Mouse (Mus musculus): ENCODE data around the gene Vkorc1l1. TPM values are rescaled to one million over a fixed set of nuclear protein-coding genes. Genes with fewer than 3 reads are reported as not detected.
A peak's percentile ranks its signal among the peaks of the same experiment; 100 is the strongest.

The Vkorc1l1 gene
- polyA plus RNA-seq, 1 experiment from 2014 or later: 23.2 TPM

GRCm38 (mm10) chr5:130023067-130023766 is 81.4 kb downstream of the Vkorc1l1 start:
- ATAC-seq (ENCODE audit: insufficient number of reproducible peaks, low FRiP score): no peak
- no peaks in the 10 kb centered on the region for H3K36me3 ChIP-seq
- 39% methylated on average over 12 of the region's 12 CpGs for WGBS
- 0 out of 2 replicates have a peak overlapping the region, but pooled peaks have one; percentile 68 for H3K4me3 ChIP-seq
- H3K4me2 ChIP-seq: peak overlapping the region; percentile 93
- peaks cover 10% of the 10 kb centered on the region for H3K27me3 ChIP-seq (replicated peaks)
- peaks cover 9% of the 10 kb centered on the region for H3K4me1 ChIP-seq (replicated peaks)
- H3K9me3 ChIP-seq (replicated peaks): no peaks in the 10 kb centered on the region
- no peak overlapping the region for H3K9ac ChIP-seq
- H3K27ac ChIP-seq (ENCODE audit: poor library complexity, severe bottlenecking): no peak overlapping the region

DNA sequence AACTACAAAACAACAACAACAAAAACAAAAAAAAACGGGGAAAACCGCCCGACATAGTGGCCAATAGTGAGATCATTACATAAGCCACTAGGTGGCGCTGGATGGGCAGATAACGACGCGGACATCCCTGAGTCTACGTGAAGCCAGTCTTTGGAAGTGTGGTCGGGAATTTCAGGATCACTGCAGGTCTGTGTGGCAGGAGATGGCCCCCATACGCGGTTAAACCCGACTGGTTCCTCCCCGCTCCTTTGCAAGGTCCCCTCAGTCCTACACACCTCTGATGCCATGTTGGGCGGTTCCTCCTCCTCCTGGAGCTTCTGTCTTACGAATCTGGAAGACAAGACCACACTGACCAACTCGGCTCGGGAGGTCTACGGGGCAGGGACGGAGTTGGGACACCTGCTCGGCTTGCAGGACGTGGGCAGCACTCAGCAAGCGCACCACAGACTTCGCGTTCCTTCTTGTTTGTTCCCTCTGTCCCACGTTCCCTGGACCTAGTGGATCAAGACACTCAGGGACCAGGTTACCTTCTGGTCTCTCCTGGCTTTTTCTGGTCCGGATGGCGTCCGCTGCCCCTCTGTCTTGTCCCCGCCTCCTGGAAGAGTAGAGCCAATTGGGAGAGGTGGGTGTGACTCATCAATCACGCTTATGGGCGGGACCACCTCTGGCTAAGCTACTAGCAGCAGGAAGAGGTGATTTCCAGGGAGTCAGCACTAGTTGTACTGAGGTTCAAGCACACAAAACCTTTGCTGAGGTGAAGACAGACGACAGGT is 82.2 kb downstream of the Vkorc1l1 start:
- no peaks in the 10 kb centered on the region for H3K36me3 ChIP-seq
- peak overlapping the region; percentile 93 for H3K4me2 ChIP-seq
- peaks cover 10% of the 10 kb centered on the region for H3K27me3 ChIP-seq (replicated peaks)
- ATAC-seq (ENCODE audit: insufficient number of reproducible peaks, low FRiP score): peak; percentile 89
- H3K9ac ChIP-seq: peak overlapping the region; percentile 75
- no peaks in the 10 kb centered on the region for H3K9me3 ChIP-seq (replicated peaks)
- peak overlapping the region; percentile 68 for H3K27ac ChIP-seq (ENCODE audit: poor library complexity, severe bottlenecking)
- WGBS: under 1% methylated on average over 32 of the region's 32 CpGs
- H3K4me3 ChIP-seq: peak overlapping the region; percentile 68
- H3K4me1 ChIP-seq (replicated peaks): peaks cover 9% of the 10 kb centered on the region

DNA sequence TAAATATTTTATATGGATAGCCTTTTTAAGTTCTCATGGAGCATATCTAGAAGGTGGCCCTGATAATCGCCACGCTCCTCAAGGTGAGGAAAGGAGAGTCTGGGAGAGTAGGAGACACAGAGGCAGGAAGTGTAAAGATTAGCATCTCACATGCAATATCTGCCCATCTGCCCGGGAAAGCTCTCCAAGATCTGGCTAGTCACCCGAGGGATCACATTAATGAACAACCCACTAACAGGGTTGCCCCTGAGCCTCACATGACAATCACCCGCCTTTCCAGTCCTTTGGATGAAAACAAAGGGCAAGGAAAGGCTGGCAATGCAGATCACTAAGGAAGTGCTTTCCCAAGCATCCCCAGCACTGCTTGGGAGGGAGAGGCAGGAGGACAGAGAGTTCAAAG is 85.4 kb downstream of the Vkorc1l1 start:
- Histone ChIP-seq H3K9ac (no peak overlapping the region), H3K27me3 (replicated peaks) (peaks cover 10% of the 10 kb centered on the region), H3K4me1 (replicated peaks) (peaks cover 9% of the 10 kb centered on the region), H3K4me2 (no peak overlapping the region), H3K9me3 (replicated peaks) (no peaks in the 10 kb centered on the region), H3K36me3 (no peaks in the 10 kb centered on the region), H3K4me3 (no peak overlapping the region), H3K27ac (ENCODE audit: poor library complexity, severe bottlenecking) (no peak overlapping the region)
- WGBS: 69% methylated on average over 5 of the region's 5 CpGs
- no peak for ATAC-seq (ENCODE audit: insufficient number of reproducible peaks, low FRiP score)

- Histone ChIP-seq H3K27me3 (replicated peaks) (peaks cover 10% of the 10 kb centered on the region), H3K36me3 (no peaks in the 10 kb centered on the region), H3K4me2 (no peak overlapping the region), H3K9me3 (replicated peaks) (no peaks in the 10 kb centered on the region), H3K4me1 (replicated peaks) (peaks cover 9% of the 10 kb centered on the region), H3K27ac (ENCODE audit: poor library complexity, severe bottlenecking) (no peak overlapping the region), H3K9ac (no peak overlapping the region), H3K4me3 (no peak overlapping the region)
- ATAC-seq (ENCODE audit: insufficient number of reproducible peaks, low FRiP score): no peak
- 82% methylated on average over 7 of the region's 7 CpGs for WGBS
Measured at GRCm38 (mm10) chr5:130027696-130028095, 85.9 kb downstream of the Vkorc1l1 start.

GRCm38 (mm10) chr5:130029142-130029897 is 87.5 kb downstream of the Vkorc1l1 start, which contains the start of the genes Asl and Crcp:
Asl (minus strand) TSS chr5:130029247.
Crcp (plus strand) TSS chr5:130029290.
- Histone ChIP-seq H3K4me1 (replicated peaks) (peaks cover 8% of the 10 kb centered on the region), H3K9me3 (replicated peaks) (no peaks in the 10 kb centered on the region), H3K27me3 (replicated peaks) (peaks cover 10% of the 10 kb centered on the region), H3K9ac (peak within 1 kb of the TSS; percentile 85), H3K27ac (ENCODE audit: poor library complexity, severe bottlenecking) (peak within 1 kb of the TSS; percentile 91), H3K4me3 (peak within 1 kb of the TSS; percentile 78), H3K36me3 (no peaks in the 10 kb centered on the region), H3K4me2 (peak within 1 kb of the TSS; percentile 76)
- ATAC-seq (ENCODE audit: insufficient number of reproducible peaks, low FRiP score): peak; percentile 86
- under 1% methylated on average over 51 of the region's 51 CpGs for WGBS

DNA sequence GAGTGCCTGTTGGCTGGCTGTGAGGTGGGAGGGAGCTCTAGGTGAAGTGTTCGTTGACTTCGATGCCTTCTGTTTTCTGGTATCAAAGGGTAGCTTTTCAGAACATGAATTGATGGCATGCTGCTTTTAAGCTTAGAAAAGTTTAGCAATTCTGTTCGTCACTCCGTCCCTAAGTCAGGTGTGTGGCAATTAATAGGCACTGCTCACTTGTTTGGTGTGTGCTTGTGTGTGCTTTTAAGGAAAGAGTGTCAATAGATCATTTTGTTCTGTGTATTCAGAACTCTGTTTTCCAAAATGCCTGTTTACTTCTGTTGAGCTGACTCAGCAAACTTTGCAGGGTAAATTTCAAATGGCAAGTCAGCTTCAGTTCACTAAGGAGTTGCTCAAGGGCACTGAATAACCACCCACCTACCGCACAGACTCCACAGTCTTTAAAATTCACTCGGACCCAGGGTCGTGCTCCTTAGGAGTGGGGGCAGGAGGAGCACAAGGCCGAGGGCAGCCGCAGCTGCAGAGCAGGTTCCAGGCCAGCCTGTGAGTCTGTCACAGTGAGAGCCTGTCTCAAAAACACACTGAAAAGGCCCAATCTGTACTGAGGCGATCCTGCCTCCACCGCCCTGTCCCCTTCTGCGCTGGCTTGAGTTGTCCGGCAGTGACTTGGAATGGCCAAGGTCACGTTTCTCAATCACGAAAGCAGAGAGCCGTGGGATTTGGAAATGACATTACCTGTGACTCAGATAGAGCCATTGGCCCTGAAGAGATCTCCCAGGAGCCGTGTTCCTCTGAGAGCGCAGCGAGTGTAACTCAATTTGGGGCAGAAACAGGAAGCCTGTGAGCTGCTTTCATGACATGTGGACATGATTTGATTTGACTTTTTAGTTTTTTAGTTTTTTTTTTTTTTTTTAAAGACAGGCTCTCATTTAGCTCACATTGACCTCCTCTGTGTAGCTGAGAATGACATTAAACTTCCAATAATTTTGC is 89.9 kb downstream of the Vkorc1l1 start:
- 92% methylated on average over 19 of the region's 19 CpGs for WGBS
- no peak for ATAC-seq (ENCODE audit: insufficient number of reproducible peaks, low FRiP score)

DNA sequence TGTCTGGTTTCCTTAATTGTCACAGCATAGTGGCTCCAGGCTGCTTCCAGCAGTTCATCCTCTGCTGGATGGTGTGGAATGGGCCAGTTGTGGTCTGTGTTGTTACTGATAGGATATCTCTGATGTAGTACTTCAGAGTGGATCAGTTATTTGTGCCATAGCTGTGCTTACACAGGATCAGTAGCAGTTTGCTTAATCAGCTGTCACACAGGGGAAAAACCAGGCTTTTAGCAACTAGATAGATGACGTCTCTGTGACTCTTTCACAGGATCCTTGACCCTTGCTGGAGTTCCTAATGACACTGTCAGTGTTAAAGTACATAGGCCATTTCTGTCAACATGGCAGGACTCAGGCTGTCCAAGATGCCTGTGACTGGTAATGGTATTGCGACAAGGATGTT is 92.1 kb downstream of the Vkorc1l1 start:
- 63% methylated on average over 2 of the region's 2 CpGs for WGBS

More for the DNA sequence above, 89.9 kb downstream of the Vkorc1l1 start:
- H3K27ac ChIP-seq (ENCODE audit: poor library complexity, severe bottlenecking): no peak overlapping the region
- H3K4me1 ChIP-seq (replicated peaks): peaks cover 5% of the 10 kb centered on the region
- H3K9me3 ChIP-seq (replicated peaks): no peaks in the 10 kb centered on the region
- H3K36me3 ChIP-seq: peaks cover 14% of the 10 kb centered on the region
- no peak overlapping the region for H3K4me2 ChIP-seq
- no peak overlapping the region for H3K4me3 ChIP-seq
- H3K27me3 ChIP-seq (replicated peaks): peaks cover 7% of the 10 kb centered on the region
- H3K9ac ChIP-seq: no peak overlapping the region

More for the DNA sequence above, 92.1 kb downstream of the Vkorc1l1 start:
- no peaks in the 10 kb centered on the region for H3K9me3 ChIP-seq (replicated peaks)
- H3K27ac ChIP-seq (ENCODE audit: poor library complexity, severe bottlenecking): no peak overlapping the region
- ATAC-seq (ENCODE audit: insufficient number of reproducible peaks, low FRiP score): no peak
- H3K4me1 ChIP-seq (replicated peaks): peaks cover 5% of the 10 kb centered on the region
- peaks cover 26% of the 10 kb centered on the region for H3K36me3 ChIP-seq
- no peak overlapping the region for H3K4me2 ChIP-seq
- no peak overlapping the region for H3K4me3 ChIP-seq
- H3K27me3 ChIP-seq (replicated peaks): no peaks in the 10 kb centered on the region
- no peak overlapping the region for H3K9ac ChIP-seq

Other genes starting within 250 kb of the Vkorc1l1 start
- not detected in 2 replicates for gene Sept14, start 233.5 kb upstream of the Vkorc1l1 start, polyA plus RNA-seq (2016; fragmentation: Nextera tagmentation; extraction: Ambion mirVana)
- gene Mrps17, start 226.5 kb upstream of the Vkorc1l1 start, polyA plus RNA-seq (2016; fragmentation: Nextera tagmentation; extraction: Ambion mirVana): 142 and 145 TPM in 2 replicates
- 264 and 276 TPM in 2 replicates for gene Nipsnap2, start 216.9 kb upstream of the Vkorc1l1 start, polyA plus RNA-seq (2016; fragmentation: Nextera tagmentation; extraction: Ambion mirVana)
- gene Psph, start 154.5 kb upstream of the Vkorc1l1 start, polyA plus RNA-seq (2016; fragmentation: Nextera tagmentation; extraction: Ambion mirVana): 27.0 and 27.4 TPM in 2 replicates
- 40.7 and 42.4 TPM in 2 replicates for gene Sumf2, start 95.0 kb upstream of the Vkorc1l1 start, polyA plus RNA-seq (2016; fragmentation: Nextera tagmentation; extraction: Ambion mirVana)
- 738 and 776 TPM in 2 replicates for gene Chchd2, start 54.5 kb upstream of the Vkorc1l1 start, polyA plus RNA-seq (2016; fragmentation: Nextera tagmentation; extraction: Ambion mirVana)
- 3.5 and 4.5 TPM in 2 replicates for gene Zbed5, start 46.2 kb upstream of the Vkorc1l1 start, polyA plus RNA-seq (2016; fragmentation: Nextera tagmentation; extraction: Ambion mirVana)
- 0.77 and 1.1 TPM in 2 replicates for gene Phkg1, start 43.4 kb upstream of the Vkorc1l1 start, polyA plus RNA-seq (2016; fragmentation: Nextera tagmentation; extraction: Ambion mirVana)
- gene Nupr1l, start 33.4 kb upstream of the Vkorc1l1 start, polyA plus RNA-seq (2016; fragmentation: Nextera tagmentation; extraction: Ambion mirVana): 2.0 and 2.3 TPM in 2 replicates
- gene Gusb, start 61.1 kb downstream of the Vkorc1l1 start, polyA plus RNA-seq (2016; fragmentation: Nextera tagmentation; extraction: Ambion mirVana): 46.8 and 48.1 TPM in 2 replicates
- gene Asl, start 87.3 kb downstream of the Vkorc1l1 start, polyA plus RNA-seq (2016; fragmentation: Nextera tagmentation; extraction: Ambion mirVana): 15.7 and 19.1 TPM in 2 replicates
- 21.2 and 22.5 TPM in 2 replicates for gene Crcp, start 87.3 kb downstream of the Vkorc1l1 start, polyA plus RNA-seq (2016; fragmentation: Nextera tagmentation; extraction: Ambion mirVana)
- gene Tpst1, start 131.4 kb downstream of the Vkorc1l1 start, polyA plus RNA-seq (2016; fragmentation: Nextera tagmentation; extraction: Ambion mirVana): 25.8 and 29.4 TPM in 2 replicates
- 4.8 and 5.1 TPM in 2 replicates for gene Kctd7, start 202.9 kb downstream of the Vkorc1l1 start, polyA plus RNA-seq (2016; fragmentation: Nextera tagmentation; extraction: Ambion mirVana)
- 25.0 and 27.7 TPM in 2 replicates for gene Rabgef1, start 229.8 kb downstream of the Vkorc1l1 start, polyA plus RNA-seq (2016; fragmentation: Nextera tagmentation; extraction: Ambion mirVana)